Mouse (Mus musculus) liver (tissue): Measurements from ENCODE around the gene Ei24.
A peak's percentile ranks its signal among the peaks of the same experiment; 100 is the strongest.

ENCODE experiments used
- DNase-seq: peaks from one replicate; pipeline ENCODE4 v3.0.0-alpha.2; 2020; ENCODE audit warnings: mixed read lengths

The Ei24 gene

GRCm38 (mm10) chr9:36796781-36797555 is at the start of gene Ei24:
Gene Ei24 (minus strand): TSS chr9:36797393.
- peak; percentile 95 for DNase-seq

- no peak for DNase-seq
Observed at GRCm38 (mm10) chr9:36846346-36846745, 49.2 kb upstream of the Ei24 start.

GRCm38 (mm10) chr9:36833914-36834313 is 36.7 kb upstream of the Ei24 start:
- no peak for DNase-seq

- no peak for DNase-seq
Observed at GRCm38 (mm10) chr9:36833043-36833881, 36.1 kb upstream of the Ei24 start.

- DNase-seq = peak; percentile 24
Observed at GRCm38 (mm10) chr9:36832529-36832928, 35.3 kb upstream of the Ei24 start.

GRCm38 (mm10) chr9:36831401-36831800 is 34.2 kb upstream of the Ei24 start:
- DNase-seq = no peak

- DNase-seq = no peak
Observed at GRCm38 (mm10) chr9:36826612-36827363, 29.6 kb upstream of the Ei24 start.

- DNase-seq = no peak
Observed at GRCm38 (mm10) chr9:36822024-36822423, 24.8 kb upstream of the Ei24 start.

- peak; percentile 27 for DNase-seq
Observed at GRCm38 (mm10) chr9:36821644-36822000, 24.4 kb upstream of the Ei24 start, which contains the start of gene Fez1. Gene Fez1 (plus strand): TSS chr9:36821864.

- no peak for DNase-seq
Observed at GRCm38 (mm10) chr9:36820969-36821643, 23.9 kb upstream of the Ei24 start.

GRCm38 (mm10) chr9:36818905-36819304 is 21.7 kb upstream of the Ei24 start:
- DNase-seq = no peak

GRCm38 (mm10) chr9:36814486-36814885 is 17.3 kb upstream of the Ei24 start:
- no peak for DNase-seq

GRCm38 (mm10) chr9:36808126-36808785 is 11.1 kb upstream of the Ei24 start:
- DNase-seq = no peak

GRCm38 (mm10) chr9:36805256-36805975 is 8.2 kb upstream of the Ei24 start:
- DNase-seq = no peak

- DNase-seq = no peak
Observed at GRCm38 (mm10) chr9:36803926-36804325, 6.7 kb upstream of the Ei24 start.

- no peak for DNase-seq
Observed at GRCm38 (mm10) chr9:36803386-36803785, 6.2 kb upstream of the Ei24 start.

GRCm38 (mm10) chr9:36802951-36803350 is 5.8 kb upstream of the Ei24 start:
- no peak for DNase-seq

- DNase-seq = no peak
Observed at GRCm38 (mm10) chr9:36801961-36802360, 4.8 kb upstream of the Ei24 start.

GRCm38 (mm10) chr9:36796224-36796623 is 969 bp downstream of the Ei24 start:
- DNase-seq = no peak

GRCm38 (mm10) chr9:36795556-36795955 is 1.6 kb downstream of the Ei24 start:
- DNase-seq = no peak

GRCm38 (mm10) chr9:36794487-36794886 is 2.7 kb downstream of the Ei24 start:
- no peak for DNase-seq
